Mouse (Mus musculus): Measurements from ENCODE around the gene Atp8a2.
A peak's percentile ranks its signal among the peaks of the same experiment; 100 is the strongest.
"Not testable (repeated sequence)": the region's sequence is repeated elsewhere in the genome, so short reads cannot be mapped to it uniquely, and the experiment has no call there.

The Atp8a2 gene

GRCm38 (mm10) chr14:60026647-60027046, 170.3 kb downstream of the Atp8a2 start:
- DNase-seq (ENCODE audit: extremely low read depth, low read depth), result no peak

GRCm38 (mm10) chr14:60015891-60016290, 181.1 kb downstream of the Atp8a2 start:
- peak; percentile 19 for DNase-seq (ENCODE audit: extremely low read depth, low read depth)

- no peak for DNase-seq (ENCODE audit: extremely low read depth, low read depth)
Observed at GRCm38 (mm10) chr14:60001801-60002200, 195.2 kb downstream of the Atp8a2 start.

- DNase-seq (ENCODE audit: extremely low read depth, low read depth), result no peak
Observed at GRCm38 (mm10) chr14:59988860-59989259, 208.1 kb downstream of the Atp8a2 start.

- DNase-seq (ENCODE audit: extremely low read depth, low read depth), result no peak
Observed at GRCm38 (mm10) chr14:59987975-59988374, 209.0 kb downstream of the Atp8a2 start.

GRCm38 (mm10) chr14:59978007-59978406, 219.0 kb downstream of the Atp8a2 start:
- no peak for DNase-seq (ENCODE audit: extremely low read depth, low read depth)

- DNase-seq (ENCODE audit: extremely low read depth, low read depth), result no peak
Observed at GRCm38 (mm10) chr14:59971221-59971730, 225.7 kb downstream of the Atp8a2 start.

GRCm38 (mm10) chr14:59969485-59970134, 227.4 kb downstream of the Atp8a2 start:
- DNase-seq (ENCODE audit: extremely low read depth, low read depth), result no peak

- DNase-seq (ENCODE audit: extremely low read depth, low read depth), result no peak
Observed at GRCm38 (mm10) chr14:59967847-59968550, 229.0 kb downstream of the Atp8a2 start.

- DNase-seq (ENCODE audit: extremely low read depth, low read depth), result no peak
Observed at GRCm38 (mm10) chr14:59966981-59967380, 230.0 kb downstream of the Atp8a2 start.

- DNase-seq (ENCODE audit: extremely low read depth, low read depth), result no peak
Observed at GRCm38 (mm10) chr14:59964569-59964968, 232.4 kb downstream of the Atp8a2 start.

- no peak for DNase-seq (ENCODE audit: extremely low read depth, low read depth)
Observed at GRCm38 (mm10) chr14:59960961-59961360, 236.0 kb downstream of the Atp8a2 start.

GRCm38 (mm10) chr14:59960214-59960890, 236.6 kb downstream of the Atp8a2 start:
- no peak for DNase-seq (ENCODE audit: extremely low read depth, low read depth)

- DNase-seq (ENCODE audit: extremely low read depth, low read depth), result no peak
Observed at GRCm38 (mm10) chr14:59959723-59960122, 237.3 kb downstream of the Atp8a2 start.

GRCm38 (mm10) chr14:59949983-59950382, 247.0 kb downstream of the Atp8a2 start:
- DNase-seq (ENCODE audit: extremely low read depth, low read depth), result no peak

- no peak for DNase-seq (ENCODE audit: extremely low read depth, low read depth)
Observed at GRCm38 (mm10) chr14:59942864-59943611, 253.9 kb downstream of the Atp8a2 start.

GRCm38 (mm10) chr14:59942199-59942598, 254.8 kb downstream of the Atp8a2 start:
- no peak for DNase-seq (ENCODE audit: extremely low read depth, low read depth)

- no peak for DNase-seq (ENCODE audit: extremely low read depth, low read depth)
Observed at GRCm38 (mm10) chr14:59932355-59932754, 264.6 kb downstream of the Atp8a2 start.

GRCm38 (mm10) chr14:59931412-59932058, 265.4 kb downstream of the Atp8a2 start:
- no peak for DNase-seq (ENCODE audit: extremely low read depth, low read depth)

- DNase-seq (ENCODE audit: extremely low read depth, low read depth), result not testable (repeated sequence)
Observed at GRCm38 (mm10) chr14:59929190-59929589, 267.8 kb downstream of the Atp8a2 start.

- no peak for DNase-seq (ENCODE audit: extremely low read depth, low read depth)
Observed at GRCm38 (mm10) chr14:59928781-59929180, 268.2 kb downstream of the Atp8a2 start.

Data from MEL-GATA-1-ER (cell line).